Mouse (Mus musculus): ENCODE results near the gene Rbm26. TPM values are rescaled to one million over a fixed set of nuclear protein-coding genes. Genes with fewer than 3 reads are reported as not detected.

The Rbm26 gene
- polyA plus RNA-seq, 2 experiments, result 9.1 to 11.7 TPM

DNA sequence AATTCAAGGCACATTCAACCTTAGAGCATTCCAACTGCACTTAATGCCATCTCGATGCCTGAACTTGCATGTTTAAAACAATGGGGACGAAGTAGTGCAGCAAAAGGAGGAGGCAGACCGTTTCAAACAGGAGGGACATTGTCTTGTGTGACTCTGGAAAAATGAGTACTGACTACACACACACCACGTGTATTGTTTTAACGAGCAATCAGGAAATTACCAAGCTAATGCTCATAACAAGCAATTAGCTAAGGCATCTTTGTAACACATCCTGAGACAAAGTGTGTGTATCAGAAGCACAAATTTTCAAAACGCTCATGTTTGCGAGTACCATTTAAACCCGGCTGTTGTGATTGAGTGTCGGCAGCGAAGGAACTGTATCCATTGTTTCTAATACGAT, 93.0 kb downstream of the Rbm26 start:
- WGBS (ENCODE audit: insufficient replicate concordance), result 69% methylated on average over 11 of the region's 11 CpGs
- no peaks in the 10 kb centered on the region for H3K27me3 ChIP-seq (ENCODE audit: control insufficient read depth, insufficient read depth, low read length)
- H3K36me3 ChIP-seq (replicated peaks; ENCODE audit: control insufficient read depth, insufficient read depth, low read depth), result no peaks in the 10 kb centered on the region
- no peak overlapping the region for H3K9ac ChIP-seq (replicated peaks)
- H3K27ac ChIP-seq, result no peak overlapping the region
- no peaks in the 10 kb centered on the region for H3K9me3 ChIP-seq (ENCODE audit: control insufficient read depth, low read length)
- ATAC-seq (ENCODE audit: insufficient read depth) (no peak), DNase-seq (ENCODE audit: low read depth in 3 of 3, low spot score in 3 of 3) (no peak)
- H3K4me2 ChIP-seq (ENCODE audit: low read depth), result no peak overlapping the region
- TF ChIP-seq CTCF (IDR thresholded peaks at IDR 0.05; ENCODE audit: low read depth) (no peak), EP300 (IDR thresholded peaks at IDR 0.05; ENCODE audit: low read depth) (no peak)
- H3K4me3 ChIP-seq (ENCODE audit: insufficient read depth in 1 of 2, low read depth in 2 of 2, low read length in 2 of 2), result no peak overlapping the region
- H3K4me1 ChIP-seq (replicated peaks; ENCODE audit: control insufficient read depth in 2 of 2, insufficient read depth in 2 of 2, low read length in 1 of 2), result no peaks in the 10 kb centered on the region

DNA sequence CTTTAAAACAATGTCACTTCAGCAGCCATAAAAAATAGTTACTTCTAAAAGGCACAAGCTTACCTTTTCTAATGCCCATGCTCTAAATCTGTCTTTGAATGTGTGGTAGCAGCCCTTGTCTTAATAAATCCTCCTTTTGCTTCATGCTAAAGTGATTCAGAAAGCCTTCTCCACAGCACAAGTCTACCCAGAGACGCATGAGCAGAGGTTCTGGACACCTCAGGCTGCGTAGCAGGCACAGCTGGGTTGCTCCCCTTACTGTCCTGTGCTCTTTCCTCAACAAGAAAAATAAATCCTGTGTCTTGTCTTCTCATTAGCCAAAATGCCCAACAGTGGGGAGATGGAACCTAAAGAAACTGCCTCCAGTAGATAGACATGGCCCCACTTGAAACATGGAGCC, 102.4 kb downstream of the Rbm26 start:
- Histone ChIP-seq H3K9ac (replicated peaks) (no peak overlapping the region), H3K36me3 (replicated peaks; ENCODE audit: control insufficient read depth, insufficient read depth, low read depth) (no peaks in the 10 kb centered on the region), H3K4me3 (ENCODE audit: insufficient read depth in 1 of 2, low read depth in 2 of 2, low read length in 2 of 2) (no peak overlapping the region), H3K4me2 (ENCODE audit: low read depth) (no peak overlapping the region), H3K27ac (no peak overlapping the region), H3K4me1 (replicated peaks; ENCODE audit: control insufficient read depth in 2 of 2, insufficient read depth in 2 of 2, low read length in 1 of 2) (no peaks in the 10 kb centered on the region), H3K9me3 (ENCODE audit: control insufficient read depth, low read length) (no peaks in the 10 kb centered on the region), H3K27me3 (ENCODE audit: control insufficient read depth, insufficient read depth, low read length) (no peaks in the 10 kb centered on the region)
- 69% methylated on average over 2 of the region's 2 CpGs for WGBS (ENCODE audit: insufficient replicate concordance)
- ATAC-seq (ENCODE audit: insufficient read depth) (no peak), DNase-seq (ENCODE audit: low read depth in 3 of 3, low spot score in 3 of 3) (no peak)
- TF ChIP-seq EP300 (IDR thresholded peaks at IDR 0.05; ENCODE audit: low read depth), result no peak

DNA sequence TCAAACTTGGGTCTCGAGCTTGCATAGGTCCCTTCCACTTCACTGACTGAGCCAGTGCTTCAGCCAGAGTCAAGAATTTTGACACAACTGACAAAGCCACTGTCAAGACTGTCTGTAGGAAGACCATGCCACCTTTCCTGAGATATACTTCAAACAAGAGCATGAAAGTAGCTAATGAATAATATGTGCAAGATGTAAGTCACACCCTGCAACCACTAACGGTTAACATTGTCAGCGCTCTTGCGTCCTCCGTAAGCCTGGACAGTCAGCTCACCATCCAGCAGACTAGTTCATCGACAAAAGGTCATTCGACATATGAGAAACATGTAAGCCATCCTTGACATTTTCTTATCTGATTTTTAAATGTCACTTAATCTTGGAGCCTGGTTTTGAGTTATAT, 102.8 kb downstream of the Rbm26 start:
- TF ChIP-seq CTCF (IDR thresholded peaks at IDR 0.05; ENCODE audit: low read depth) (no peak), EP300 (IDR thresholded peaks at IDR 0.05; ENCODE audit: low read depth) (no peak)
- Histone ChIP-seq H3K4me2 (ENCODE audit: low read depth) (no peak overlapping the region), H3K27me3 (ENCODE audit: control insufficient read depth, insufficient read depth, low read length) (no peaks in the 10 kb centered on the region), H3K9ac (replicated peaks) (no peak overlapping the region), H3K4me3 (ENCODE audit: insufficient read depth in 1 of 2, low read depth in 2 of 2, low read length in 2 of 2) (no peak overlapping the region), H3K27ac (no peak overlapping the region), H3K9me3 (ENCODE audit: control insufficient read depth, low read length) (no peaks in the 10 kb centered on the region), H3K4me1 (replicated peaks; ENCODE audit: control insufficient read depth in 2 of 2, insufficient read depth in 2 of 2, low read length in 1 of 2) (no peaks in the 10 kb centered on the region), H3K36me3 (replicated peaks; ENCODE audit: control insufficient read depth, insufficient read depth, low read depth) (no peaks in the 10 kb centered on the region)
- 73% methylated on average over 7 of the region's 7 CpGs for WGBS (ENCODE audit: insufficient replicate concordance)
- DNase-seq (ENCODE audit: low read depth in 3 of 3, low spot score in 3 of 3) (no peak), ATAC-seq (ENCODE audit: insufficient read depth) (no peak)

DNA sequence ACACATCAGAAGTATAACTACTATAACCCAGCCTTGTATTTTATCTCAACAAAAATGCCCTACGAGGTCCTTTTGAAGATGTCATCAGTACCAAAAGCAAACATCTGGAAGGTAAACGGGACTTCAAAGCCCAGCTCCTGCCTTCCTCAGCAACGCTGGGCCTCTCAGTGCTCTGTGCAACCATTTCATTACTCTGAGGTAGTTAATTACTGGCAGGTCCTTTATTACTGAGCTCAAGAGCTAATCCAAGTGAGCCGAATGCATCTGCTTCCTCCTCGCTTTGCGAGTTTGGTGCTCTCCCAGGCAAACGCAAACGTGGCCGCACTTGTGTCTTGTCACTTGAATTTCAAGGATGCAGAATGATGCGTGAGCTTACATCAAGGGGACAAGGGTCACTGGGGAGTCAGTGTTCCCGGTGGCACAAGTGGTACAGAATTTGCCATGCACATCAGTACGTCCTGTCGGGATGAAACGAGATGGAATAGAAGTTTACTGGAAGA, 106.1 kb downstream of the Rbm26 start:
- Histone ChIP-seq H3K4me3 (ENCODE audit: insufficient read depth in 1 of 2, low read depth in 2 of 2, low read length in 2 of 2) (no peak overlapping the region), H3K9me3 (ENCODE audit: control insufficient read depth, low read length) (no peaks in the 10 kb centered on the region), H3K9ac (replicated peaks) (no peak overlapping the region), H3K4me1 (replicated peaks; ENCODE audit: control insufficient read depth in 2 of 2, insufficient read depth in 2 of 2, low read length in 1 of 2) (no peaks in the 10 kb centered on the region), H3K27me3 (ENCODE audit: control insufficient read depth, insufficient read depth, low read length) (no peaks in the 10 kb centered on the region), H3K4me2 (ENCODE audit: low read depth) (no peak overlapping the region), H3K27ac (no peak overlapping the region), H3K36me3 (replicated peaks; ENCODE audit: control insufficient read depth, insufficient read depth, low read depth) (no peaks in the 10 kb centered on the region)
- 54% methylated on average over 14 of the region's 14 CpGs for WGBS (ENCODE audit: insufficient replicate concordance)
- ATAC-seq (ENCODE audit: insufficient read depth), result no peak
- TF ChIP-seq EP300 (IDR thresholded peaks at IDR 0.05; ENCODE audit: low read depth) (no peak), CTCF (IDR thresholded peaks at IDR 0.05; ENCODE audit: low read depth) (no peak)
- DNase-seq (ENCODE audit: low read depth in 3 of 3, low spot score in 3 of 3), result no peak

DNA sequence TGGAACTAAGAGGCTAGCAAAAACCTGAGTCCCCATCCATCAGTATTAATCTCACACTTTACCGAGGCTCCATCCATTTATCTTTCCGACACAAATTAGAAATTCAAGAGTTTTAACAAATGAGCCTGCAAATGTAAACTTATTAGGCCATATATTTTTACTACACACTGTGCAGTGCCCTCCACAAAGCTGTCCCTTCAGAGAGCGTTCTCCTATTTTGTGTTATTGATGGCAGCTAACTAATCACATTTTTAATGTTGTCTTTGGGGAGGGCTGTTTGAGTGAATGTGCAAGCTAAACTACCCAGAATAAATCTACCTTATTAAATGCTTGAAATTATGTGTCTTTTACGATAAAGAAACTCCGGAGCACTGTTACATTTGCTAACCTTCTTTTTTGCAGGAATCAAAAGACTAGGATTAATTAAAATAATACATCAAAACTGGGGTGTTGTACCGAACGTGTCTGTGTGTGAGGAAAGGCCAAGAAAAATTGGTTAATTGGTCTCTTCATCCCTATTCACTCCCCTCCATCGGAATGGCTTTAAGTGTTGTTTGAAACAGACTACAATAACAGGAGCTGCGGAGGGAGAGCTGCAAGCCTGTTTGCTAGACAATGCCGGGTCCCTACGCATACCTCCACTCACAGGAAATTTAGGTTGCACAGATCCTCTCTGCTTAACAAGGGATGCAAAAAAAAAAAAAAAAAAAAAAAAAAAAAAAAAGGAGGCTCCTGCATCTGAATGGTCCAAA, 106.7 kb downstream of the Rbm26 start:
- TF ChIP-seq EP300 (IDR thresholded peaks at IDR 0.05; ENCODE audit: low read depth) (no peak), CTCF (IDR thresholded peaks at IDR 0.05; ENCODE audit: low read depth) (no peak)
- Histone ChIP-seq H3K27me3 (ENCODE audit: control insufficient read depth, insufficient read depth, low read length) (no peaks in the 10 kb centered on the region), H3K4me2 (ENCODE audit: low read depth) (no peak overlapping the region), H3K9me3 (ENCODE audit: control insufficient read depth, low read length) (no peaks in the 10 kb centered on the region), H3K9ac (replicated peaks) (no peak overlapping the region), H3K4me1 (replicated peaks; ENCODE audit: control insufficient read depth in 2 of 2, insufficient read depth in 2 of 2, low read length in 1 of 2) (no peaks in the 10 kb centered on the region), H3K36me3 (replicated peaks; ENCODE audit: control insufficient read depth, insufficient read depth, low read depth) (no peaks in the 10 kb centered on the region), H3K27ac (no peak overlapping the region), H3K4me3 (ENCODE audit: insufficient read depth in 1 of 2, low read depth in 2 of 2, low read length in 2 of 2) (no peak overlapping the region)
- 65% methylated on average over 11 of the region's 11 CpGs for WGBS (ENCODE audit: insufficient replicate concordance)
- DNase-seq (ENCODE audit: low read depth in 3 of 3, low spot score in 3 of 3) (no peak), ATAC-seq (ENCODE audit: insufficient read depth) (no peak)

Measured in liver, embryonic 14.5 days (tissue).